Mouse (Mus musculus) forebrain, embryonic 16.5 days (tissue): ENCODE results near the gene 9130213A22Rik. TPM values are rescaled to one million over a fixed set of nuclear protein-coding genes. Genes with fewer than 3 reads are reported as not detected.
A peak's percentile ranks its signal among the peaks of the same experiment; 100 is the strongest.

Source experiments
- ATAC-seq: fragments of 200-750 bp; cut with Nextera tagmentation; 2 replicates; pipeline ENCODE4 v1.8.0; 2017; ENCODE audit warnings: mild to moderate bottlenecking, moderate library complexity
- H3K27ac ChIP-seq: fragments of 300-500 bp; sonication (generic); 2 replicates; pipeline ENCODE4 v1.5.1; 2014; ENCODE audit warnings: low read length, control low read depth
- H3K27me3 ChIP-seq: fragments of 300-500 bp; sonication (generic); replicated peaks from 2 replicates; pipeline ENCODE4 v1.6.1; 2014; ENCODE audit warnings: low read length; ENCODE audit not compliant: control insufficient read depth, insufficient read depth
- H3K36me3 ChIP-seq: fragments of 300-500 bp; sonication (generic); 2 replicates; pipeline ENCODE4 v1.6.1; 2014; ENCODE audit not compliant: control insufficient read depth, insufficient read depth
- H3K4me1 ChIP-seq: fragments of 300-500 bp; sonication (generic); replicated peaks from 2 replicates; pipeline ENCODE4 v1.6.1; 2014; ENCODE audit warnings: low read length; ENCODE audit not compliant: control insufficient read depth, insufficient read depth
- H3K4me2 ChIP-seq: fragments of 300-500 bp; sonication (generic); 2 replicates; pipeline ENCODE4 v1.6.1; 2014; ENCODE audit warnings: mild to moderate bottlenecking, low read length, control low read depth
- H3K4me3 ChIP-seq: fragments of 300-500 bp; sonication (generic); replicated peaks from 2 replicates; pipeline ENCODE4 v1.5.1; 2014; ENCODE audit warnings: mild to moderate bottlenecking, low read length, control low read depth
- H3K9ac ChIP-seq: fragments of 300-500 bp; sonication (generic); replicated peaks from 2 replicates; pipeline ENCODE4 v1.6.1; 2014; ENCODE audit warnings: low read depth, low read length, control low read depth
- H3K9me3 ChIP-seq: fragments of 300-500 bp; sonication (generic); 2 replicates; pipeline ENCODE4 v1.6.1; 2016; ENCODE audit warnings: low read length; ENCODE audit not compliant: control insufficient read depth
- WGBS: fragments of 180-500 bp; shearing (Covaris S2); extraction: QIAGEN DNeasy Blood & Tissue Kit; methylation state at CpG from one replicate; pipeline ENCODE4 v1.1.7; 2014; 5-methylcytosine and 5-hydroxymethylcytosine counted together
- polyA plus RNA-seq: library from polyadenylated mRNA; unstranded; fragments of >200 nt; fragmentation: Nextera tagmentation; extraction: Ambion mirVana; gene quantifications from 2 replicates; pipeline ENCODE4 v1.2.1, GENCODE M21; 2015

Gene 9130213A22Rik
- polyA plus RNA-seq, 1 experiment from 2014 or later: 0.39 TPM

- 36% methylated on average over 14 of the region's 14 CpGs for WGBS
- H3K4me2 ChIP-seq: peak overlapping the region; percentile 76
- H3K36me3 ChIP-seq: no peaks in the 10 kb centered on the region
- no peaks in the 10 kb centered on the region for H3K9me3 ChIP-seq
- no peak overlapping the region for H3K27ac ChIP-seq
- H3K4me3 ChIP-seq: peak overlapping the region; percentile 80
- ATAC-seq: no peak
- peaks cover 3% of the 10 kb centered on the region; the same call in 1 of the 2 replicates for H3K27me3 ChIP-seq
- peaks cover 32% of the 10 kb centered on the region for H3K4me1 ChIP-seq
- no peak overlapping the region for H3K9ac ChIP-seq
Observed at GRCm38 (mm10) chr11:69119446-69120155, 2.8 kb downstream of the 9130213A22Rik start.

GRCm38 (mm10) chr11:69118765-69119164, 3.6 kb downstream of the 9130213A22Rik start:
- H3K4me1 ChIP-seq: peaks cover 32% of the 10 kb centered on the region
- H3K9me3 ChIP-seq: no peaks in the 10 kb centered on the region
- H3K27me3 ChIP-seq: peaks cover 3% of the 10 kb centered on the region; the same call in 1 of the 2 replicates
- peak overlapping the region; percentile 93 for H3K4me2 ChIP-seq
- WGBS: 1% methylated on average over 15 of the region's 15 CpGs
- no peaks in the 10 kb centered on the region for H3K36me3 ChIP-seq
- ATAC-seq: peak; percentile 22
- H3K9ac ChIP-seq: no peak overlapping the region
- peak overlapping the region; percentile 77 for H3K4me3 ChIP-seq
- no peak overlapping the region for H3K27ac ChIP-seq

- Histone ChIP-seq H3K27me3 (peaks cover 3% of the 10 kb centered on the region; the same call in 1 of the 2 replicates), H3K27ac (peak overlapping the region; percentile 69), H3K36me3 (no peaks in the 10 kb centered on the region), H3K4me1 (peaks cover 31% of the 10 kb centered on the region), H3K4me3 (peak overlapping the region; percentile 77), H3K9me3 (no peaks in the 10 kb centered on the region), H3K4me2 (peak overlapping the region; percentile 93), H3K9ac (peak overlapping the region; percentile 68)
- 0% methylated on average over 45 of the region's 45 CpGs for WGBS
- ATAC-seq: 0 out of 2 replicates have a peak, but pooled peaks have one; percentile 1
Observed at GRCm38 (mm10) chr11:69117737-69118695, 4.4 kb downstream of the 9130213A22Rik start.

- ATAC-seq: no peak
- no peak overlapping the region for H3K4me3 ChIP-seq
- no peaks in the 10 kb centered on the region for H3K36me3 ChIP-seq
- no peak overlapping the region for H3K9ac ChIP-seq
- no peak overlapping the region for H3K27ac ChIP-seq
- H3K4me1 ChIP-seq: peaks cover 30% of the 10 kb centered on the region
- peaks cover 3% of the 10 kb centered on the region; the same call in 1 of the 2 replicates for H3K27me3 ChIP-seq
- peak overlapping the region; percentile 93 for H3K4me2 ChIP-seq
- 61% methylated on average over 5 of the region's 5 CpGs for WGBS
- H3K9me3 ChIP-seq: no peaks in the 10 kb centered on the region
Observed at GRCm38 (mm10) chr11:69116843-69117242, 5.5 kb downstream of the 9130213A22Rik start.

- Histone ChIP-seq H3K9me3 (no peaks in the 10 kb centered on the region), H3K4me1 (peaks cover 15% of the 10 kb centered on the region), H3K4me3 (no peak overlapping the region), H3K9ac (no peak overlapping the region), H3K27ac (no peak overlapping the region), H3K36me3 (no peaks in the 10 kb centered on the region), H3K27me3 (no peaks in the 10 kb centered on the region), H3K4me2 (no peak overlapping the region)
- 79% methylated on average over 3 of the region's 3 CpGs for WGBS
- ATAC-seq: no peak
Observed at GRCm38 (mm10) chr11:69114621-69115020, 7.8 kb downstream of the 9130213A22Rik start.

GRCm38 (mm10) chr11:69114018-69114417, 8.4 kb downstream of the 9130213A22Rik start:
- Histone ChIP-seq H3K4me3 (no peak overlapping the region), H3K36me3 (no peaks in the 10 kb centered on the region; the same call in 1 of the 2 replicates), H3K27ac (no peak overlapping the region), H3K4me2 (no peak overlapping the region), H3K9ac (no peak overlapping the region), H3K9me3 (no peaks in the 10 kb centered on the region), H3K27me3 (no peaks in the 10 kb centered on the region), H3K4me1 (peaks cover 13% of the 10 kb centered on the region)
- 72% methylated on average over 3 of the region's 3 CpGs for WGBS
- no peak for ATAC-seq

- Histone ChIP-seq H3K27ac (no peak overlapping the region), H3K4me3 (no peak overlapping the region), H3K4me1 (peaks cover 4% of the 10 kb centered on the region; the same call in 1 of the 2 replicates), H3K36me3 (peaks cover 12% of the 10 kb centered on the region), H3K27me3 (no peaks in the 10 kb centered on the region), H3K9me3 (no peaks in the 10 kb centered on the region), H3K4me2 (no peak overlapping the region), H3K9ac (no peak overlapping the region)
- ATAC-seq: no peak
- WGBS: 65% methylated on average over 4 of the region's 4 CpGs
Observed at GRCm38 (mm10) chr11:69111865-69112264, 10.5 kb downstream of the 9130213A22Rik start.

GRCm38 (mm10) chr11:69111051-69111810, 11.2 kb downstream of the 9130213A22Rik start:
- peak overlapping the region; percentile 20; the same call in 1 of the 2 replicates for H3K9ac ChIP-seq
- H3K9me3 ChIP-seq: no peaks in the 10 kb centered on the region
- H3K4me2 ChIP-seq: peak overlapping the region; percentile 56
- H3K4me3 ChIP-seq: peak overlapping the region; percentile 46
- 3% methylated on average over 21 of the region's 21 CpGs for WGBS
- H3K27ac ChIP-seq: no peak overlapping the region
- no peaks in the 10 kb centered on the region for H3K27me3 ChIP-seq
- peak; percentile 21; the same call in 1 of the 2 replicates for ATAC-seq
- H3K4me1 ChIP-seq: 0 out of 2 replicates have a peak, but pooled peaks cover 3% of the 10 kb centered on the region
- peaks cover 12% of the 10 kb centered on the region for H3K36me3 ChIP-seq
